Mouse (Mus musculus) lung, postnatal 0 days (tissue): ENCODE data around the gene Nxpe4.

Experiments used
- CTCF ChIP-seq: IDR thresholded peaks from 2 replicates; pipeline ENCODE4 v1.5.1; 2016; ENCODE audit warnings: antibody characterized with exemption, mild to moderate bottlenecking
- EP300 ChIP-seq: IDR thresholded peaks from 2 replicates; pipeline ENCODE4 v1.6.1; 2016; ENCODE audit warnings: antibody characterized with exemption, mild to moderate bottlenecking, control low read depth

DNA sequence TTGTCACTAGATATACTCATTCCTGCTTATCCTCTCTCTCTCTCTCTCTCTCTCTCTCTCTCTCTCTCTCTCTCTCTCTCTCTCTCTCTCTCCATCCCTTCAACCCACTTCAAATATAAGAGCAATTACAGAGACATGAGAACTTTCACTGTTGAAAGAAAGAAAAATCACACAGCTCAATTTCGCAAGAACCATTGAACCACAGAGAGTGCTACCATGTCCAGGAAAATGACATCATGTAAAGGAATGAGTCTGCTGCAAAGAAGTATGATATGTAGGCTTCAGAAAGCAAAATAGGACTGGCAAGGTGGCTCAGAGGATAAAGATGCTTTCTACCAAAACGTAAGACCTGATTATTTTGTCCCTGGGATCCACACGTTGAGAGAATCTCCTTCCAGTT lies 184.0 kb downstream of the Nxpe4 start:
- TF ChIP-seq CTCF (no peak), EP300 (no peak)
